Mouse (Mus musculus) inflammation-experienced regulatory T-cells, adult 6 months (primary cell): ENCODE data around the gene Ift27. TPM values are rescaled to one million over a fixed set of nuclear protein-coding genes. Genes with fewer than 3 reads are reported as not detected.

Source experiments
- polyA plus RNA-seq, 3 experiments: library from polyadenylated mRNA; unstranded; fragments of 100-300 nt; shearing (Covaris generic); gene quantifications; one replicate each; pipeline ENCODE4 v1.2.1; 2017

Ift27 gene
- polyA plus RNA-seq, 3 experiments from 2014 or later, result 60.2 to 65.9 (median 62.0) TPM

Other genes starting within 250 kb of the Ift27 start
- 100 to 1,000 TPM; 178 to 243 (median 221) TPM for gene Txn2, start 245.1 kb downstream of the Ift27 start, polyA plus RNA-seq
- gene Foxred2, start 217.4 kb downstream of the Ift27 start, polyA plus RNA-seq, result 1 to 10 TPM; 1.5 to 4.6 (median 2.5) TPM
- gene Eif3d, start 203.3 kb downstream of the Ift27 start, polyA plus RNA-seq, result 100 to 1,000 TPM; 129 to 182 (median 175) TPM
- gene Cacng2, start 54.1 kb downstream of the Ift27 start, polyA plus RNA-seq, result not detected
- gene Pvalb, start 32.3 kb upstream of the Ift27 start, polyA plus RNA-seq, result not detected
- 100 to 1,000 TPM; 145 to 184 (median 174) TPM for gene Ncf4, start 70.7 kb upstream of the Ift27 start, polyA plus RNA-seq
- under 1 TPM in 1 of 3 experiments, not detected in 2; 0.54 TPM for gene Csf2rb2, start 131.6 kb upstream of the Ift27 start, polyA plus RNA-seq
- gene Csf2rb, start 151.6 kb upstream of the Ift27 start, polyA plus RNA-seq, result under 1 TPM in 2 of 3 experiments, not detected in 1; 0.12 to 0.67 TPM
- gene Tex33, start 221.8 kb upstream of the Ift27 start, polyA plus RNA-seq, result not detected
- 1 to 10 TPM; 1.8 to 5.3 (median 2.1) TPM for gene Tst, start 231.8 kb upstream of the Ift27 start, polyA plus RNA-seq
- gene Mpst, start 232.3 kb upstream of the Ift27 start, polyA plus RNA-seq, result 1 to 10 TPM in 2 of 3 experiments, under 1 TPM in 1; 0.63 to 3.3 (median 2.6) TPM